Mouse (Mus musculus) cerebellum, postnatal 10 days (tissue): ENCODE results near the gene Lenep.
"Not testable (repeated sequence)": the region's sequence is repeated elsewhere in the genome, so short reads cannot be mapped to it uniquely, and the experiment has no call there.

Experiments used
- DNase-seq, 2 experiments: peaks; one replicate each; pipeline ENCODE4 v3.0.0; 2021; ENCODE audit warnings: mixed read lengths in 2 of 2

Gene Lenep

GRCm38 (mm10) chr3:89402693-89403092, at the start of gene Lenep:
Gene Lenep (minus strand): TSS chr3:89402793.
- DNase-seq: no peak

- DNase-seq: no peak
Measured at GRCm38 (mm10) chr3:89451916-89452315, 49.3 kb upstream of the Lenep start.

- peak; percentile 84 to 86 for DNase-seq
Measured at GRCm38 (mm10) chr3:89449541-89449940, 46.9 kb upstream of the Lenep start.

- peak; percentile 59 to 70 for DNase-seq
Measured at GRCm38 (mm10) chr3:89448720-89449537, 46.3 kb upstream of the Lenep start.

GRCm38 (mm10) chr3:89440691-89441090, 38.1 kb upstream of the Lenep start:
- DNase-seq: peak; percentile 47 to 54

GRCm38 (mm10) chr3:89437269-89437668, 34.7 kb upstream of the Lenep start:
- no peak for DNase-seq

- peak in 1 of 2 experiments; percentile 43 for DNase-seq
Measured at GRCm38 (mm10) chr3:89436176-89437113, 33.9 kb upstream of the Lenep start, which contains the start of gene Pbxip1. Gene Pbxip1 (plus strand): TSS chr3:89436706.

GRCm38 (mm10) chr3:89435041-89435440, 32.4 kb upstream of the Lenep start:
- peak in 1 of 2 experiments; percentile 36 for DNase-seq

- no peak for DNase-seq
Measured at GRCm38 (mm10) chr3:89434532-89434931, 31.9 kb upstream of the Lenep start.

- DNase-seq: peak in 1 of 2 experiments; percentile 23
Measured at GRCm38 (mm10) chr3:89432606-89433005, 30.0 kb upstream of the Lenep start.

GRCm38 (mm10) chr3:89430171-89431159, 27.9 kb upstream of the Lenep start, which contains the start of gene Pygo2:
Gene Pygo2 (plus strand): TSS chr3:89430214.
- DNase-seq: peak; percentile 96 to 98

- not testable (repeated sequence) for DNase-seq
Measured at GRCm38 (mm10) chr3:89429021-89429420, 26.4 kb upstream of the Lenep start.

- no peak for DNase-seq
Measured at GRCm38 (mm10) chr3:89425876-89426275, 23.3 kb upstream of the Lenep start.

- no peak for DNase-seq
Measured at GRCm38 (mm10) chr3:89425141-89425525, 22.5 kb upstream of the Lenep start.

GRCm38 (mm10) chr3:89424416-89425140, 22.0 kb upstream of the Lenep start:
- DNase-seq: no peak

- DNase-seq: no peak
Measured at GRCm38 (mm10) chr3:89422556-89423205, 20.1 kb upstream of the Lenep start.

- DNase-seq: peak; percentile 37 to 45
Measured at GRCm38 (mm10) chr3:89421810-89422473, 19.3 kb upstream of the Lenep start.

GRCm38 (mm10) chr3:89421002-89421774, 18.6 kb upstream of the Lenep start:
- peak; percentile 70 to 72 for DNase-seq

GRCm38 (mm10) chr3:89420421-89420820, 17.8 kb upstream of the Lenep start:
- DNase-seq: no peak
